Mouse (Mus musculus) heart, postnatal 14 days (tissue): ENCODE measurements around the gene Gm49325. TPM values are rescaled to one million over a fixed set of nuclear protein-coding genes. Genes with fewer than 3 reads are reported as not detected.

Source experiments
- DNase-seq, 2 experiments: peaks; one replicate each; pipeline ENCODE4 v3.0.0; 2021 to 2022
- intact Hi-C: fragments of 180-260 bp; cut with DNase I; formaldehyde crosslinking; loops from one replicate; pipeline ENCODE4 v1.15.1; 2025
- total RNA-seq, 2 experiments: library from RNA; stranded (reverse); gene quantifications; 2 replicates each; pipeline ENCODE4 v1.2.3; 2021

Gm49325 gene
- total RNA-seq, 2 experiments from 2014 or later = 7.6 to 12.7 TPM

GRCm38 (mm10) chr10:77587091-77587775 lies 18.8 kb upstream of the Gm49325 start:
- no peak for DNase-seq
- intact Hi-C loops = no loop called here

DNA sequence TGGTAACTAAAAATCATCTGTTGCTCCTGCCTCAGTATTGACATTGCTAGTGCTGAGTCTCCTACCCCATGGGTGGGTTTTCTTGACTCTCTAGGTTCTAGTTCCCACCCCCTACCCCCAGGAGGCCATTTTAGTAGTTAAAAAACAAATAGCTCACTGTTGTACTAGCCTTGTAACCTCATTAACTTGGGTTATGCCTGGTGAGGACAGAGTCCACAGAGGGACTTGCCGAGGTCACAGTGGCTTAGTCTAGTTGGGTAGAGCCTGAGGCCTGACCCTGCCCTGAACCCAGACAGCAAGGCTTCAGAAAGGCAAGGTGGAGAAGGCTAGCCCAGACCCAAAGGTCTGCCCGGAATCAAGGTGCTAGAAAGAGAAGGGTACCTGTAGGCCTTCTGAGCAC lies 18.0 kb upstream of the Gm49325 start:
- intact Hi-C loops = no loop called here
- DNase-seq = no peak

GRCm38 (mm10) chr10:77589117-77589516 lies 16.9 kb upstream of the Gm49325 start:
- no peak for DNase-seq
- intact Hi-C loops = no loop called here

GRCm38 (mm10) chr10:77589749-77590148 lies 16.2 kb upstream of the Gm49325 start:
- intact Hi-C loops = no loop called here
- no peak for DNase-seq

DNA sequence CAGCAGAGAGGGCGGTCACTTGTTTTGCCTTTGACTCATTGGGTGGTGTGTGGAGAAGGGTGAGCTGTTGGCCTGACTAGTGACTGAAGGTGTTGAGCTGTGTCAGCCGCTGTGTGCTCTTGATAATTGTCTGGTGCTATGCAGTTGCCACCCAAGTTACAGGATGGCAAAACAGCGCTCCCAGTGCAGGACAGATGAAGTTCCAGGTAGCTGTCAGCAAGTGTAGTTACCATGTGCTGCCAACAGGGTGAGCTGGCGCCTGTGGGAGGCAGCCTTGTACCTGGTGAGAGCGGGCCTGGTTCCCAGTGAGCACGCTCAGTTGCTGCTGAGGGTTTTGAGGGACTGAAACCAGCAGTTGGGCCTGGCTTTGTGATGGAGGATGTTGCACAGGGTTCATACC lies 15.2 kb upstream of the Gm49325 start:
- intact Hi-C loops = no loop called here

GRCm38 (mm10) chr10:77591546-77591945 lies 14.5 kb upstream of the Gm49325 start:
- DNase-seq = no peak
- intact Hi-C loops = no loop called here

More for the DNA sequence above, 15.2 kb upstream of the Gm49325 start:
- DNase-seq = peak; percentile 48 to 65

- no peak for DNase-seq
- intact Hi-C loops = no loop called here
Measured at GRCm38 (mm10) chr10:77596060-77596459, 9.9 kb upstream of the Gm49325 start.

- no peak for DNase-seq
- intact Hi-C loops = no loop called here
Measured at GRCm38 (mm10) chr10:77603021-77603420, 3.0 kb upstream of the Gm49325 start.

GRCm38 (mm10) chr10:77604111-77604510 lies 1.9 kb upstream of the Gm49325 start:
- DNase-seq = no peak
- intact Hi-C loops = no loop called here

DNA sequence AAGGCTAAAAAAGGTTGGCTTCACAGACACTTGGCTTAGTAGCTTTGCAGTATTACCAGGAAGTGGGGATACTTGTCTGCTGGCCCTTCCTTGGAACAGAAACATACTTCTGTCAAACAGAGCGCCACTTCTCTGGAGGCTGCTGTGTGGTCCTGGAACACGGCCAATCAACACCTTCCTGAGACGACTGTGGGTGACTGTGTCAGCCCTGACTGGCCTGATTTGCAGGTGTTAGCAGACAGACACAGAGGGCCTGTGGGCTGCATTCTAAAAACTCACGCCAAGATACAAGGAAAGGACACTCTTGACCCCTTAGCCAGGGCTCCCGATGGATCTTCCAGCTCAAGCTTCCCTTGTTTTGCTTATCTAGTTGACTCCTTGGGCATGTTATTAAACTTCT lies 1.0 kb upstream of the Gm49325 start:
- DNase-seq = no peak
- intact Hi-C loops = no loop called here

DNA sequence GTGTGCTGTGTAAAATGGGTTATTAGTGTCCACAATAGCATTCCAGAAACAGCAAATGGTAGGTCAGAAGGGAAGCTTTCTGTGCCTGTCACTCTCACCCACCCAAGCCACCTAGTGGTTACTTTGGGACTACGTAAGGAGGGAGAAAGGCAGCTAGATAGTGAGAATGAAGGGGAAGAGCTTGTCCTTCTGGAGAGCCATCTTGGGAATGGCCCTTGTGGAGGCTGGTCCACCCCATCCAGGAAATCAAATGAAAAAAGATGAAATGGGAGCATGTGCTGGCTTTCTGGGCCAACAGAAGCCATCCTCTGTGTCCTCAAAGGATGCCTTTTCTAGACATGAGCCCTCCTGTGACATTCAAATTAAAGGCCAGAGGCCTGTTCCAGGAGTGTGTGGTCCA lies 629 bp upstream of the Gm49325 start:
- intact Hi-C loops = no loop called here
- DNase-seq = peak in 1 of 2 experiments; percentile 40

- no peak for DNase-seq
- intact Hi-C loops = no loop called here
Measured at GRCm38 (mm10) chr10:77606855-77607254, 858 bp downstream of the Gm49325 start.

GRCm38 (mm10) chr10:77607441-77607840 lies 1.4 kb downstream of the Gm49325 start:
- intact Hi-C loops = no loop called here
- DNase-seq = no peak

- no peak for DNase-seq
- intact Hi-C loops = no loop called here
Measured at GRCm38 (mm10) chr10:77608589-77608988, 2.6 kb downstream of the Gm49325 start.

- DNase-seq = no peak
- intact Hi-C loops = no loop called here
Measured at GRCm38 (mm10) chr10:77610221-77610961, 4.4 kb downstream of the Gm49325 start.

DNA sequence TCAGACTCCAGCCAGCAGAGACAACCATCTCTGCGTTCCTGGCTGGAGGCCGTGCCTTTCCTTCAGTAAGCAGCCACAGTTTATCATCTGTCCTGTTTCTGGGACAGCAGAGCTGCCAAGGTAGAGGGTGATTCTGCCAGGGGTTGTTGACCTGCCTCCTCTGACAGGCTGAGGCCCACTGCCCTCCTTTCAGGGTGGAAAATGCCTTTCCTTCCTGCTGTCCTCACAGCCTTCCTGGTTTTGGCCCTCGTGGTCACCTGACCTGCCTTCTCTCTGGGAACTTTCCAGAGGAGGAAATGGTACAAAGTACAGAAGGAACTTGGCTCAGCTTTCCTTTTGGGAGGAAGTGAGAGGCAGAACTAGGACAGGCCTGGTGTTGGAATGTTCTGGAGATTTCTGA lies 7.4 kb downstream of the Gm49325 start:
- intact Hi-C loops = no loop called here
- DNase-seq = peak; percentile 57 to 63

DNA sequence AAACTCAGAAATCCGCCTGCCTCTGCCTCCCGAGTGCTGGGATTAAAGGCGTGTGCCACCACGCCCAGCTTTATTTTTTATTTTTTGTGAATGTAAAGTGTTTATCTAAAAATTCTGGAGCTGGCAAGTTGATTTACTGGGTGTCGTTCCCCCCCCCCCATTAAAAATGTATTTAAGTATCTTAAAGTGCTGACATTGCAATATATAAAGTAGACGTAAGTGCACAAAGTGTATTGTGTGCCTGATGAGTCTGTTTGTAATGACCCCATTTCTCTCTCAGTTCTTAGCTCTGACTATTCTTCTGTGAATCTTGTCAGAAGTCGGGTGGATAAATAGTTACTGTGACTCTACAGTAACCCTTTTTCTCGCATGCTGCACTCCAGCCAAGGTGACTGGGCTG lies 9.7 kb downstream of the Gm49325 start:
- no peak for DNase-seq
- intact Hi-C loops = no loop called here

GRCm38 (mm10) chr10:77616166-77616565 lies 10.2 kb downstream of the Gm49325 start:
- no peak for DNase-seq
- intact Hi-C loops = no loop called here

GRCm38 (mm10) chr10:77616926-77617325 lies 10.9 kb downstream of the Gm49325 start:
- no peak for DNase-seq
- intact Hi-C loops = no loop called here

GRCm38 (mm10) chr10:77621546-77621945 lies 15.5 kb downstream of the Gm49325 start:
- no peak for DNase-seq
- intact Hi-C loops = loop anchor here (5.0 to 10.0 kb wide), 2 partner anchors 39 to 543 kb away; partner anchors contain the start of genes D10Jhu81e and Pttg1ip

DNA sequence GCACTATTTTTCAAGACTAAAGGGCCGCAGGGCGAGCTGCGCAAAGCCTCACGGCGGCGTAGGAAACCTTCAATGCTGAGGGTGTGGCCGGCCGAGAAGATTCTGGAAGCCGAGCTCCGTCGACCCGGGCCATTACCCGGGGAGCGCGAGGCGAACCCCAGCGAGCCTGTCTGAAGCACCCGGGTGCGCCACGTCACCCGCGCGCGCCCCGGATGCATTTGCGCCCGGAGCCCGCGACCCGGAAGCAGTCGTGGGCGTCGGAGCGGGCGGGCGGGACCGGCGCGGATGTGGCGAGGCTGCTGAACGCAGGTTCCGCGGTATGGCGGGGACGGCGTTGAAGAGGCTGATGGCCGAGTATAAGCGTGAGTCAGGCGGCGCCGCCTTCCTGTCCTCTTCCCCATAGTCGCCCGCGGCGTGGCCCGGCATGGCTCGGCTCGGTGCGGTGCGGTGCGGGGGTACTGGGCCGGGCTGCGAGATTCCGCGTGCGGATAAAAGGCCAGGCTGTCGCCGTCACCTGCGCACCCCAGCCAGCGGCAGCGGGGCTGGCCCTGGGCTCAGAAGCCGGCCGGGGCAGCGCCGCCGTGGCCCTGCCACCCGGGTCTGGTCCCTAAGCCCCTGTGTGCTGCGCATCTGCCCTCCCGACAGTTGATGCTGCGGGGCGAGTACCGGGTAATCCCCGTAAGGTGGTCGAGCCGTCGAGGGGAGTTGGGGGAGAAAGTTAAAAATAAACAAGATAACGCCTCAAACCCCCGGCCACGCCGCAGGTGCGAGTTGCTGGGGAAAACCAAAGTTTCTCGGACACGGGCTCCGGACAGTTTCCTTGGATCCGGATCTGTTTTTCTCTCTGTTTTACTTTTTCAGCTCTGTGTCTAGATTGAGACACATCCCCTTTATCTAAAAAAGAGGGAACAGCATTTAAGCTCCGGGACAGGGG lies 16.3 kb downstream of the Gm49325 start, which contains the start of gene Ube2g2:
Gene Ube2g2, plus strand, starts transcription at position 221 of the 934 bp plus-strand sequence.
- intact Hi-C loops = loop anchor here (2.0 to 10.0 kb wide), 3 partner anchors 40 to 542 kb away; partner anchors contain the start of genes D10Jhu81e and Pttg1ip

More for the DNA sequence above, 16.3 kb downstream of the Gm49325 start, which contains the start of gene Ube2g2:
- peak; percentile 98 to 99 for DNase-seq
